Mouse (Mus musculus): ENCODE results near the gene Pnma1.

The Pnma1 gene

GRCm38 (mm10) chr12:84147954-84148621 lies at the start of gene Pnma1:
Pnma1 (minus strand) TSS chr12:84148489.
- DNase-seq (ENCODE audit: low spot score), result peak; percentile 79

GRCm38 (mm10) chr12:84195195-84195594 lies 46.9 kb upstream of the Pnma1 start:
- DNase-seq (ENCODE audit: low spot score), result no peak

DNA sequence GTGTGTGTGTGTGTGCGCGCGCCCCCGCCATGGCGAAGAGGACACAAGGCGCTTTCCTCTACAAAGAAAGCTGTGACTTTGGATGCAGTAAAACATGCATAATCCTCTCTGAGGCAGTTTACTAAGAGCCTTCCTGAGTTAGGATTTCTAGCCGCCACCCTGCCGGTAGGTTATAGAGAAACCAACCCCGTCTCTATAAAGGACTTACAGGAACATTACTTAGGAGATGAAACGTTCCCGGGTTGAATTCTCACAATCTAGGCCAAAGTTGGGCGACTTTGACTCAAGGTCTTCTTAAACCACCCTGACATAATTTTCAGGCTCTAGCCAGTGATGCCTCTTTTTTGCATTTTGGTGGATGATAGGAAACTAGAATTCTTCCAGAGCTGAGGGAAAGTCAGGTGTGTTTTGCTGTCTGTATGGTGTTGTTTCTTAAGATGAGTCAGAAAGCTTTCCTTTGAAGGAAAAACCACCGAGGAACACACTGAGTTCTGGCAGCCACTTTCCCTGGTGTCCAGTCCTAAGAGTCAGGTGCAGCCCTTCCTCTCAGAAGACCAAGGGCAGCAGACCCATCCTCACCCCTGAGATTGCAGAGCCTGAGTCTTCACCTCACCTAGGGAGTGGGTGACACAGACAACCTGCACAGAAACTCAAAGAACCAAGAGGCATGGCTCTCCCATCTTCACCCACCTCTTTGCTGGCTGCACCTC lies 46.3 kb upstream of the Pnma1 start:
- DNase-seq (ENCODE audit: low spot score), result no peak

- DNase-seq (ENCODE audit: low spot score), result peak; percentile 92
These were observed 45.5 kb upstream of the Pnma1 start for GRCm38 (mm10) chr12:84193642-84194399.

- peak; percentile 71 for DNase-seq (ENCODE audit: low spot score)
These were observed 44.7 kb upstream of the Pnma1 start for GRCm38 (mm10) chr12:84192741-84193641.

GRCm38 (mm10) chr12:84192280-84192679 lies 44.0 kb upstream of the Pnma1 start:
- DNase-seq (ENCODE audit: low spot score), result no peak

GRCm38 (mm10) chr12:84191770-84192169 lies 43.5 kb upstream of the Pnma1 start:
- DNase-seq (ENCODE audit: low spot score), result no peak

DNA sequence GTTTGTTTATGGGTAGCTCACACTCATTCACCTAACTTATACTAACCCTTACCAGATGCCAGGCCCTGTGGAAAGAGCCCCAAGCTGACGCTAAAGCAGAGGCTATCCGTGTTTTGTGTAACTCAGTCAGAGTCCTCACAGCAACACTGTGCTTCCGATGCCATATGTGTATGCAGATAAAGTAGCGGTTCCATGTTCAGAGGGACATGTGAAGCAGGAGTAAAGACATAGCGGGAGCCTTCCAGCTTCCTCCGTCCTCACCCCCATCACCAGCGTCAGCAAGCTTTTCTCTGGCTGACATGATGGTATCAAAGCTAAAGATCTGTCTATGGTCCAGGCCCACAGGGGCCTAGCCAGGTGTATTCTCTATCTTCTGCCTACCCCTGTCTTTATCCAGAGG lies 42.9 kb upstream of the Pnma1 start:
- no peak for DNase-seq (ENCODE audit: low spot score)

GRCm38 (mm10) chr12:84190151-84190820 lies 42.0 kb upstream of the Pnma1 start:
- no peak for DNase-seq (ENCODE audit: low spot score)

DNA sequence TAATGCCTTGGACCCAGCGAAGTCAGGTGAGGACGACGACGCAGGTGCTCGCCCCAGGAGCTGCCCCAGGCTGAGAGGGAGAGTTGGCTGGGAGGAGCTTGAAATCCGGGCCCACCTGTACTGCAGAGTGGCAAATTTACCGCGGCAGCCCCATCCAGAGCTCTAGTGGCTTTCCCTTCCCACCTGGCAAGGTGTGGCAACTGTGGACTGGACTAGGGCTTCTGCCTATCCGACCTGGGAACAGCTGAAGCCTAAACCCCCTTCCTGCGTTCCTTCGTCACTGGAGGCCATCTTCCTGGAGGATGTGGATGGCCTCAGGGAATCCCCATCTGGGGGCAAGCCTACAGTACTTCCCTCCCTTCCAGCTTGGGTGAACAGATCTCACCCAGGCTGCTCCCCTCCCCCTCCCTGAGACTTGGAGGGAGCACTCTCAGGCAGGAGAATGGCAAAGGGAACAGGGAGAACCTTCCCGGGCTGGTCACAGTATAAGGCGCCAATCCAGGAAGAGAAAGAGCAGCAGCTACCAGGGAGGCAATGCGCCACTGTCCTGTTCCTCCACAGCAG lies 40.7 kb upstream of the Pnma1 start:
- DNase-seq (ENCODE audit: low spot score), result no peak

GRCm38 (mm10) chr12:84187752-84188601 lies 39.7 kb upstream of the Pnma1 start:
- no peak for DNase-seq (ENCODE audit: low spot score)

DNA sequence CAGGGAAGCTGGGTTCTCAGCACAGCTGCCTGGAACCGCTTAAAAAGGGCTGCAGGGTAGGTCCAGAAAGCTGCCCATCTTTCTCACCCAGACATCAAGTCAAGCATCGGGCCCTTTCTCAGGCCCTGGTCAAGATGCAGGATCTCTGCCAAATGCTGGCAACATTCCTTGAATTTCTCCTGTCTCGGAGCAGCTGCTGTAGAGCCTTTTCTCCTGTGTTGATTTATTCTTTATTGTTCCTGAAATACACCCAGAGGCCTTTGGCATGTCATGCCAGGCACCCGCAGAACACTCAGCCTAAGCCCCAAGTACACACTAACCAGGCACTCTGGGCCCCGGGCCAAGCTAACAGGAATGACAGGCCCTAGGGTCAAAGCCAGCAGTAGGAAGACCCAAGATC lies 38.7 kb upstream of the Pnma1 start:
- no peak for DNase-seq (ENCODE audit: low spot score)

DNA sequence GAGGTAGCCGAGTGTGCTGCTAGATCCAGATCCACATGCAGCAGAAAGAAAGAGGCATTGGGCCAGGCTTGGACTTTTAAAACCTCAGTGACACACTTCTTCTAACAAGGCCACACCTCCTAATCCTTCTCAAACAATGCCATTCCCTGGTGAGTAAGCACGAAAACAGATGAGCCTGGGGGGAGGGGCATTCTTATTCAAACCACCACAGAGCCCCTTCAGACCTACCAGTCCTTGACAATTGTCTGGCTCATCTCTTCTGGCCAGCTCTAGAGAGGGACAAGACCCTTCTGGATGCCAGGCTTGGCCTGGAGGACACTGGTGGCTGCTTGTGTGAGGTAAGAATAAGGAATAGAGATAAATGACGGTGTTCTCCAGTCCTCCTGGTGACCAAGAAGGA lies 38.2 kb upstream of the Pnma1 start:
- DNase-seq (ENCODE audit: low spot score), result no peak

DNA sequence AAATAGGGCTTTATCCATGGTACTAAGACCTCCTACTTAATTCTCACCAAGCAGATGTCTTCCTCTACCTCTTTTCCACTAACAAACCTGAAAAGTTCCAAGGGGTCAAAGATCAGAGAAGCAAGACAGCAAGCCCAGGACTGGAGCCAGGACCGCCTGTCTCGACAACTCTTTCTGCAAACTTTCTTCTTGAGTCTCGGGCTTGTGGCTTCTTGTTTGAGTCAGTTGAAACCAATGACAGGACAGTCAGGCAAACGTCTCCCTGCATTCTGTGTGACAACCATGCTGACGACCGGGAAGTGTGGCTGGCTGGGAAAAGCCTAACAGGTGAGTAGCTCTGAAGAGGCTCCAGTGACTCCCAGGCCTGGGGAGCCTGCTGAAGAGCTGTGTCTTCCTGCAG lies 37.3 kb upstream of the Pnma1 start:
- no peak for DNase-seq (ENCODE audit: low spot score)

- no peak for DNase-seq (ENCODE audit: low spot score)
These were observed 36.7 kb upstream of the Pnma1 start for GRCm38 (mm10) chr12:84184979-84185378.

GRCm38 (mm10) chr12:84181999-84182398 lies 33.7 kb upstream of the Pnma1 start:
- DNase-seq (ENCODE audit: low spot score), result no peak

GRCm38 (mm10) chr12:84180701-84181435 lies 32.6 kb upstream of the Pnma1 start:
- peak; percentile 81 for DNase-seq (ENCODE audit: low spot score)

DNA sequence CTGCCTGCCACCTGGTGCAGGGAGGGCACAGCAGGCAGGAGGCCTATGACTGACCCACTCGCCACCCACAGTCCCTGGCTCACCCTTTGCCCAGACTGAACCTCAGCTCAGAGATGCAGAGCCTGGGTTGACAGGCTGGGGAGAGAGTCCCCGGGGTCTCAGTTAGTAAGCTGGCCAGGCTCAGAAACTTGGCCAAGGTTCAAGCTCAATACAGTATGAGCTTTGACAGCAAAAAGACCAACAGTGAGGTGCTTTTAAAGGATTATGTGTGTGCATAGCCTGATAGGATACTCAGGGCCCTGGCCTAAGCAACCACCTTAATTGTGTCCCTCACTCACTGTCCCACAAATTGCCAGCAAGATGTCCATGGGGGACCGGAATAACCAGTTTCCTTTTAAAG lies 31.8 kb upstream of the Pnma1 start:
- no peak for DNase-seq (ENCODE audit: low spot score)

GRCm38 (mm10) chr12:84178652-84179445 lies 30.6 kb upstream of the Pnma1 start:
- no peak for DNase-seq (ENCODE audit: low spot score)

Measured in ovary, postnatal 36 days (tissue).